In genomic region chr9:59134171-59135041, GRCm38 (mm10) we compare ENCODE assay signal across 9 mouse cellular contexts.
DNase-seq lines count a peak whose midpoint lies in the region; ATAC-seq lines count a peak whose summit lies in the region.
"Had no signal": no experiment of that assay in that cellular context is flagged by ENCODE, and none has a peak within 500 bp of the region (broad histone marks: within the 10 kb centered on the region; RNA-seq: fewer than 3 reads in every experiment).

No protein-coding gene starts in this region.

- no peak for ATAC-seq in hindbrain, embryonic 13.5 days (ENCODE audit: low FRiP score)
- no peak for ATAC-seq in hindbrain, embryonic 14.5 days (ENCODE audit: low FRiP score)
- no peak for ATAC-seq in neural tube, embryonic 12.5 days (ENCODE audit: low FRiP score, low read depth)

- 49% methylated on average over 15 of the region's 15 CpGs for WGBS in hindbrain, embryonic 10.5 days
- 38% methylated on average over 15 of the region's 15 CpGs for WGBS in hindbrain, embryonic 13.5 days
- 41% methylated on average over 15 of the region's 15 CpGs for WGBS in hindbrain, embryonic 14.5 days
- WGBS in neural tube, embryonic 12.5 days = 31% methylated on average over 15 of the region's 15 CpGs

- no peaks in the 10 kb centered on the region for H3K9me3 ChIP-seq in hindbrain, embryonic 10.5 days
- no peaks in the 10 kb centered on the region for H3K9me3 ChIP-seq in hindbrain, embryonic 13.5 days
- H3K9me3 ChIP-seq in hindbrain, embryonic 14.5 days (ENCODE audit: control insufficient read depth, low read length) = no peaks in the 10 kb centered on the region
- no peaks in the 10 kb centered on the region for H3K9me3 ChIP-seq in neural tube, embryonic 12.5 days
- H3K9me3 ChIP-seq: G1E had no signal

- no peak overlapping the region for H3K4me3 ChIP-seq in hindbrain, embryonic 10.5 days
- H3K4me3 ChIP-seq in hindbrain, embryonic 13.5 days = no peak overlapping the region
- no peak overlapping the region for H3K4me3 ChIP-seq in hindbrain, embryonic 14.5 days (replicated peaks; ENCODE audit: low read length)
- no peak overlapping the region for H3K4me3 ChIP-seq in neural tube, embryonic 12.5 days

- intact Hi-C loops in left cerebral cortex, postnatal 25 days (cut with DNase I) = loop anchor here (1.0 kb wide), 1 partner anchor 63 kb away; no protein-coding TSS in a partner anchor

- H3K4me1 ChIP-seq in hindbrain, embryonic 10.5 days (replicated peaks) = peaks cover 23% of the 10 kb centered on the region
- H3K4me1 ChIP-seq in hindbrain, embryonic 13.5 days (replicated peaks) = peaks cover 23% of the 10 kb centered on the region
- H3K4me1 ChIP-seq in hindbrain, embryonic 14.5 days (replicated peaks; ENCODE audit: control insufficient read depth, insufficient read depth, low read length) = peaks cover 6% of the 10 kb centered on the region; the same call in 1 of the 2 replicates
- H3K4me1 ChIP-seq in neural tube, embryonic 12.5 days = peaks cover 24% of the 10 kb centered on the region

- peaks cover 6% of the 10 kb centered on the region for H3K27me3 ChIP-seq in hindbrain, embryonic 10.5 days (ENCODE audit: insufficient read depth, poor library complexity, severe bottlenecking)
- H3K27me3 ChIP-seq in hindbrain, embryonic 13.5 days = no peaks in the 10 kb centered on the region
- no peaks in the 10 kb centered on the region for H3K27me3 ChIP-seq in hindbrain, embryonic 14.5 days (ENCODE audit: control insufficient read depth, insufficient read depth, low read length)
- no peaks in the 10 kb centered on the region for H3K27me3 ChIP-seq in neural tube, embryonic 12.5 days (replicated peaks)

- peak; percentile 40 for DNase-seq in hindbrain, embryonic 10.5 days (ENCODE audit: low spot score)
- peak; percentile 4 to 18 for DNase-seq in frontal cortex, postnatal 25 days (ENCODE audit: low spot score in 2 of 2)
- peak; percentile 40 for DNase-seq in hindbrain, embryonic 14.5 days (ENCODE audit: low spot score)
- DNase-seq in left cerebral cortex, postnatal 25 days (ENCODE audit: low spot score in 2 of 2) = peak; percentile 27 to 74
- no peak for DNase-seq in T-cell, adult 2 months (ENCODE audit: low spot score)
- no peak for DNase-seq in thymus, postnatal 4 days

- H3K36me3 ChIP-seq in hindbrain, embryonic 10.5 days = no peaks in the 10 kb centered on the region
- no peaks in the 10 kb centered on the region for H3K36me3 ChIP-seq in hindbrain, embryonic 13.5 days
- no peaks in the 10 kb centered on the region for H3K36me3 ChIP-seq in hindbrain, embryonic 14.5 days (replicated peaks; ENCODE audit: control insufficient read depth, insufficient read depth)
- H3K36me3 ChIP-seq in neural tube, embryonic 12.5 days = no peaks in the 10 kb centered on the region
- H3K36me3 ChIP-seq: G1E had no signal

- no peak overlapping the region for H3K4me2 ChIP-seq in hindbrain, embryonic 13.5 days
- H3K4me2 ChIP-seq in hindbrain, embryonic 14.5 days (replicated peaks) = no peak overlapping the region
- H3K4me2 ChIP-seq in neural tube, embryonic 12.5 days (replicated peaks) = peak overlapping the region; percentile 33

- H3K9ac ChIP-seq in hindbrain, embryonic 13.5 days = no peak overlapping the region
- no peak overlapping the region for H3K9ac ChIP-seq in hindbrain, embryonic 14.5 days
- H3K9ac ChIP-seq in neural tube, embryonic 12.5 days = no peak overlapping the region

- peak overlapping the region; percentile 69 for H3K27ac ChIP-seq in hindbrain, embryonic 10.5 days
- no peak overlapping the region for H3K27ac ChIP-seq in hindbrain, embryonic 13.5 days
- no peak overlapping the region for H3K27ac ChIP-seq in hindbrain, embryonic 14.5 days
- no peak overlapping the region for H3K27ac ChIP-seq in neural tube, embryonic 12.5 days

Comparison
In these comparisons a context has a peak if more than half of its experiments do, and no peak if none do; other contexts are left out.
1. DNase-seq: peak in hindbrain, embryonic 10.5 days (single experiment), frontal cortex, postnatal 25 days (2 of 2), hindbrain, embryonic 14.5 days (single experiment) and left cerebral cortex, postnatal 25 days (2 of 2); none in T-cell, adult 2 months (single experiment) and thymus, postnatal 4 days (single experiment).